8 mouse cellular contexts compared by ENCODE assay signal in genomic region chr4:151006945-151007344, GRCm38 (mm10). TPM values are rescaled to one million over a fixed set of nuclear protein-coding genes. Genes with fewer than 3 reads are reported as not detected.
A peak's percentile ranks its signal among the peaks of the same experiment; 100 is the strongest.
DNase-seq lines count a peak whose midpoint lies in the region; ATAC-seq and TF ChIP-seq lines count a peak whose summit lies in the region.
"Had no signal": no experiment of that assay in that cellular context is flagged by ENCODE, and none has a peak within 500 bp of the region (broad histone marks: within the 10 kb centered on the region; RNA-seq: fewer than 3 reads in every experiment).

No protein-coding gene starts in this region.

- H3K4me3 ChIP-seq in kidney, embryonic 14.5 days (ENCODE audit: low read length), result no peak overlapping the region
- H3K4me3 ChIP-seq in G1E (ENCODE audit: low read depth, low read length), result no peak overlapping the region
- H3K4me3 ChIP-seq in lung, adult 2 months (replicated peaks; ENCODE audit: extremely low read depth, low read depth, low read length), result no peak overlapping the region
- no peak overlapping the region for H3K4me3 ChIP-seq in spleen, adult 2 months (ENCODE audit: extremely low read depth, insufficient read depth, insufficient read length)
- H3K4me3 ChIP-seq: hindbrain, embryonic 15.5 days had no signal

- H3K27me3 ChIP-seq in kidney, embryonic 14.5 days (ENCODE audit: control insufficient read depth, insufficient read depth, low read length), result no peaks in the 10 kb centered on the region
- H3K27me3 ChIP-seq in G1E (ENCODE audit: insufficient read depth, low read length), result no peaks in the 10 kb centered on the region
- H3K27me3 ChIP-seq in spleen, adult 2 months (ENCODE audit: control insufficient read depth, insufficient read depth, low read length), result no peaks in the 10 kb centered on the region
- H3K27me3 ChIP-seq: hindbrain, embryonic 15.5 days had no signal

- TF ChIP-seq CTCF in G1E (IDR thresholded peaks at IDR 0.05; ENCODE audit: low read depth, low read length), result peak; percentile 69
- peak; percentile 60 for TF ChIP-seq CTCF in lung, adult 2 months (IDR thresholded peaks at IDR 0.05; ENCODE audit: insufficient read depth, low read length)
- peak; percentile 16; the same call in 1 of the 2 replicates for TF ChIP-seq CTCF in spleen, adult 2 months (IDR thresholded peaks at IDR 0.05; ENCODE audit: extremely low read depth, insufficient read depth, insufficient read length, insufficient replicate concordance)

- no peak for ATAC-seq in kidney, embryonic 14.5 days (ENCODE audit: low FRiP score, low TSS enrichment)
- ATAC-seq in G1E (ENCODE audit: extremely low read depth, insufficient number of reproducible peaks, low FRiP score, poor library complexity, severe bottlenecking), result peak; percentile 22; the same call in 1 of the 2 replicates

- H3K36me3 ChIP-seq in kidney, embryonic 14.5 days (ENCODE audit: control insufficient read depth, insufficient read depth, low read length), result no peaks in the 10 kb centered on the region; the same call in 1 of the 2 replicates
- H3K36me3 ChIP-seq in G1E (replicated peaks), result no peaks in the 10 kb centered on the region
- H3K36me3 ChIP-seq in spleen, adult 2 months (ENCODE audit: control insufficient read depth, insufficient read depth, low read length), result no peaks in the 10 kb centered on the region

- no peak overlapping the region for H3K9ac ChIP-seq in kidney, embryonic 14.5 days (ENCODE audit: low read depth, low read length)
- H3K9ac ChIP-seq: hindbrain, embryonic 15.5 days had no signal

- DNase-seq in kidney, adult 11 months, result peak; percentile 17
- DNase-seq in G1E (ENCODE audit: low spot score), result no peak
- DNase-seq in adrenal gland, postnatal 25 days, result peak; percentile 38
- peak; percentile 88 for DNase-seq in induced T-regulatory cell, adult 2 months (ENCODE audit: low read depth)
- DNase-seq in lung, adult 2 months, result peak; percentile 38
- no peak for DNase-seq in spleen, adult 2 months (ENCODE audit: low read depth in 1 of 2, low spot score in 2 of 2)

- H3K9me3 ChIP-seq in kidney, embryonic 14.5 days (ENCODE audit: control insufficient read depth, low read length), result no peaks in the 10 kb centered on the region
- no peaks in the 10 kb centered on the region for H3K9me3 ChIP-seq in G1E (replicated peaks)
- H3K9me3 ChIP-seq: hindbrain, embryonic 15.5 days had no signal

- no peaks in the 10 kb centered on the region for H3K4me1 ChIP-seq in kidney, embryonic 14.5 days (ENCODE audit: control insufficient read depth, insufficient read depth, low read length)
- H3K4me1 ChIP-seq in G1E (ENCODE audit: insufficient read depth, low read depth, low read length), result no peaks in the 10 kb centered on the region
- H3K4me1 ChIP-seq in lung, adult 2 months (ENCODE audit: control insufficient read depth, insufficient read depth, low read length), result 0 out of 2 replicates have a peak, but pooled peaks cover 3% of the 10 kb centered on the region
- 0 out of 2 replicates have a peak, but pooled peaks cover 3% of the 10 kb centered on the region for H3K4me1 ChIP-seq in spleen, adult 2 months (ENCODE audit: control insufficient read depth, insufficient read depth, insufficient read length)
- H3K4me1 ChIP-seq: hindbrain, embryonic 15.5 days had no signal

- no peak overlapping the region for H3K27ac ChIP-seq in kidney, embryonic 14.5 days (ENCODE audit: low read depth, low read length)
- H3K27ac ChIP-seq in spleen, adult 2 months (ENCODE audit: insufficient read depth, low read length), result no peak overlapping the region
- H3K27ac ChIP-seq: hindbrain, embryonic 15.5 days had no signal

- TF ChIP-seq POLR2A in lung, adult 2 months (IDR thresholded peaks at IDR 0.05; ENCODE audit: borderline replicate concordance, extremely low read depth, low read depth, low read length), result no peak
- no peak for TF ChIP-seq POLR2A in spleen, adult 2 months (IDR thresholded peaks at IDR 0.05; ENCODE audit: low read depth, low read length)

- H3K4me2 ChIP-seq in kidney, embryonic 14.5 days (replicated peaks; ENCODE audit: low read depth, low read length), result no peak overlapping the region
- H3K4me2 ChIP-seq: hindbrain, embryonic 15.5 days had no signal

- WGBS in kidney, embryonic 14.5 days, result 50% methylated on average over 6 of the region's 6 CpGs
- WGBS in lung, adult 2 months, result 57% methylated on average over 6 of the region's 6 CpGs
- 53% methylated on average over 6 of the region's 6 CpGs for WGBS in spleen, adult 2 months

RNA-seq across cellular contexts. Expression of gene Uts2, which starts 10.0 kb away (rescaled TPM):
- not detected in 2 replicates for polyA plus RNA-seq in kidney, embryonic 14.5 days (2014; fragmentation: Nextera tagmentation; extraction: Ambion mirVana)
- not detected in 2 replicates for total RNA-seq in G1E (2014; fragmentation: Nextera tagmentation)
- total RNA-seq in G1E (2017), result not detected in 2 replicates
- polyA plus RNA-seq in G1E (2012), result not detected in 2 replicates
- total RNA-seq in adrenal gland, postnatal 25 days (2021), result not detected in 2 replicates
- not detected in 2 replicates for polyA plus RNA-seq in lung, adult 2 months (2012; rRNA removed)
- polyA plus RNA-seq in spleen, adult 2 months (2012; rRNA removed), result not detected in 2 replicates

RNA-seq across cellular contexts. Expression of gene Per3, which starts 37.5 kb away (rescaled TPM):
- 7.8 and 8.8 TPM in 2 replicates for polyA plus RNA-seq in kidney, embryonic 14.5 days (2014; fragmentation: Nextera tagmentation; extraction: Ambion mirVana)
- total RNA-seq in G1E (2014; fragmentation: Nextera tagmentation) (6.5 and 8.3 TPM in 2 replicates), G1E (2017) (3.3 and 3.4 TPM in 2 replicates)
- 1.2 and 1.6 TPM in 2 replicates for polyA plus RNA-seq in G1E (2012)
- total RNA-seq in adrenal gland, postnatal 25 days (2021), result 29.7 and 55.5 TPM in 2 replicates
- polyA plus RNA-seq in lung, adult 2 months (2012; rRNA removed), result 16.6 and 22.6 TPM in 2 replicates
- polyA plus RNA-seq in spleen, adult 2 months (2012; rRNA removed), result 4.0 and 4.5 TPM in 2 replicates

RNA-seq across cellular contexts. Expression of gene Vamp3, which starts 50.8 kb away (rescaled TPM):
- 77.4 and 115 TPM in 2 replicates for polyA plus RNA-seq in kidney, embryonic 14.5 days (2014; fragmentation: Nextera tagmentation; extraction: Ambion mirVana)
- 66.1 and 67.8 TPM in 2 replicates for total RNA-seq in G1E (2014; fragmentation: Nextera tagmentation)
- total RNA-seq in G1E (2017), result 55.1 and 77.7 TPM in 2 replicates
- polyA plus RNA-seq in G1E (2012), result 2.4 and 2.7 TPM in 2 replicates
- total RNA-seq in adrenal gland, postnatal 25 days (2021), result 82.5 and 88.5 TPM in 2 replicates
- polyA plus RNA-seq in lung, adult 2 months (2012; rRNA removed), result 37.7 and 70.5 TPM in 2 replicates
- polyA plus RNA-seq in spleen, adult 2 months (2012; rRNA removed), result 15.5 and 16.7 TPM in 2 replicates

Comparison
In these comparisons a context has a peak if more than half of its experiments do, and no peak if none do; other contexts are left out.
1. DNase-seq: peak in kidney, adult 11 months (single experiment), adrenal gland, postnatal 25 days (single experiment), induced T-regulatory cell, adult 2 months (single experiment) and lung, adult 2 months (single experiment); none in G1E (single experiment) and spleen, adult 2 months (0 of 2).
2. CTCF ChIP-seq: peak in every context shown above with its lines; median percentile 69 in G1E; 60 in lung, adult 2 months; 16 in spleen, adult 2 months.